Mouse (Mus musculus) liver, postnatal 0 days (tissue): ENCODE results near the gene Fosl2.

Source experiments
- CTCF ChIP-seq: sonication (generic); IDR thresholded peaks from 2 replicates; pipeline ENCODE4 v1.5.1; 2016; ENCODE audit warnings: antibody characterized with exemption, low read depth
- EP300 ChIP-seq: IDR thresholded peaks from 2 replicates; pipeline ENCODE4 v1.6.1; 2016; ENCODE audit warnings: antibody characterized with exemption, low read depth, mild to moderate bottlenecking

DNA sequence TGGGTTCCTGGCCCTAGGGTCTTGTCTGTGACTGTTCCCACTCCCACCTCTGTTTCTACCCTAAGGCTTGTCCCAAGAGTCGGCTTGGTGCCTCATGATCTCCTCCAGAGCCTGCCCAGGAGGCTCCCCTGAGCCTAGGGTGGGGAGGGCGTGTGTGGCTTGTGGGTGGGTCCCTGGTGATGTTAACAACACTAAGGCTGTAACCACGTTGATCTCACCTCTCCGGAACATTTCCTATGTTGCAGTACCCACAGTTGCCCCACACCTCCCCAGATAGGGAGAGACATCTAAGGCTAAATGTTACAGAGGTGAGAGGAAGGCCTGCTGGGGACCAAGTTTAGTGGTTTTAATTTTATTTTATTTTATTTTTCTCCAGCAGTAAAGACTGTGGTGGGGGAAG, 13.0 kb downstream of the Fosl2 start:
- no peak for TF ChIP-seq CTCF
- no peak for TF ChIP-seq EP300
